Mouse (Mus musculus) bone marrow, adult 2 months (tissue): ENCODE measurements around the gene Cidec.

Source experiments
- CTCF ChIP-seq: fragments of 200-500 bp; IDR thresholded peaks from 2 replicates; pipeline ENCODE4 v1.5.1; 2011; ENCODE audit warnings: low read length, control low read depth; ENCODE audit not compliant: control insufficient read depth, insufficient read depth
- POLR2A ChIP-seq: fragments of 200-500 bp; IDR thresholded peaks from 2 replicates; pipeline ENCODE4 v1.6.1; 2011; ENCODE audit warnings: low read depth, mild to moderate bottlenecking, control low read depth, low read length, borderline replicate concordance; ENCODE audit not compliant: control insufficient read depth

- TF ChIP-seq POLR2A (no peak), CTCF (no peak)
Observed at GRCm38 (mm10) chr6:113388960-113389359, 46.6 kb downstream of the Cidec start, which contains the start of gene Ttll3.
